Comparison of ENCODE assay signal across 9 mouse cellular contexts in the genomic region with DNA sequence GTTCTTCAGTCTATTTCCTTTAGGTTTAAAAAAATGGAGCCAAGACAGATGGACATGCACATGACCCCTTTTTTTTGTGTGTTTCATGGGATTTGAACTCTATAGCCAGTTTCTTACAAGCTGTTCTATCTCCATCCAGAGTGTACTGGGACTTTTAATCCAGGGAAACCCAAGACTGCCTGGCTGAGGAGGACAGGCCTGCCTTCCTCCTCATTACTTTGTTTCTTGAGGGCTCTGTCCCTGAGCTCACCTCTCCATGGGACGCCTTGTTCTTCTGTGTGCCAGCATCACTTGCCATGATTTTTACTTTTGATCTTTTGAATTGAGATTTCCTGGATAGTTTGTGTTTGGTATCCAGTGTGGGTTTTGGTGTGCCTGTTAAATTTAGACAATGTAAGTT. TPM values are rescaled to one million over a fixed set of nuclear protein-coding genes. Genes with fewer than 3 reads are reported as not detected.
DNase-seq lines count a peak whose midpoint lies in the region; ATAC-seq lines count a peak whose summit lies in the region.
"Had no signal": no experiment of that assay in that cellular context is flagged by ENCODE, and none has a peak within 500 bp of the region (broad histone marks: within the 10 kb centered on the region; RNA-seq: fewer than 3 reads in every experiment).

No protein-coding gene starts in this region.

- H3K27ac ChIP-seq in kidney, embryonic 15.5 days = no peak overlapping the region
- no peak overlapping the region for H3K27ac ChIP-seq in embryonic facial prominence, embryonic 11.5 days (replicated peaks; ENCODE audit: low read depth, low read length)
- H3K27ac ChIP-seq in intestine, embryonic 15.5 days = no peak overlapping the region
- H3K27ac ChIP-seq in neural tube, embryonic 12.5 days = no peak overlapping the region

- H3K9ac ChIP-seq in kidney, embryonic 15.5 days = peak overlapping the region; percentile 89
- H3K9ac ChIP-seq in embryonic facial prominence, embryonic 11.5 days (replicated peaks; ENCODE audit: low read length) = no peak overlapping the region
- peak overlapping the region; percentile 91; the same call in 1 of the 2 replicates for H3K9ac ChIP-seq in intestine, embryonic 15.5 days
- no peak overlapping the region for H3K9ac ChIP-seq in neural tube, embryonic 12.5 days

- H3K4me3 ChIP-seq in kidney, embryonic 15.5 days (replicated peaks) = peak overlapping the region; percentile 90
- H3K4me3 ChIP-seq in embryonic facial prominence, embryonic 11.5 days (ENCODE audit: low read depth, low read length) = peak overlapping the region; percentile 95
- H3K4me3 ChIP-seq in intestine, embryonic 15.5 days (replicated peaks) = peak overlapping the region; percentile 90
- H3K4me3 ChIP-seq in neural tube, embryonic 12.5 days = peak overlapping the region; percentile 93

- peaks cover 25% of the 10 kb centered on the region for H3K4me1 ChIP-seq in kidney, embryonic 15.5 days
- H3K4me1 ChIP-seq in embryonic facial prominence, embryonic 11.5 days (ENCODE audit: control insufficient read depth, insufficient read depth, low read length) = no peaks in the 10 kb centered on the region
- H3K4me1 ChIP-seq in intestine, embryonic 15.5 days (replicated peaks) = peaks cover 2% of the 10 kb centered on the region; the same call in 1 of the 2 replicates
- H3K4me1 ChIP-seq in neural tube, embryonic 12.5 days = peaks cover 18% of the 10 kb centered on the region

- no peak for DNase-seq in kidney, adult 9 months
- DNase-seq in embryonic facial prominence, embryonic 11.5 days (ENCODE audit: low spot score) = no peak
- DNase-seq in testis, postnatal 14 days (ENCODE audit: low spot score) = no peak
- DNase-seq in gastrocnemius, adult 18-20 months (ENCODE audit: low spot score) = no peak
- DNase-seq in ovary, postnatal 10 days (ENCODE audit: low spot score) = no peak
- DNase-seq: gastrocnemius, postnatal 36 days had no signal

- no peaks in the 10 kb centered on the region for H3K9me3 ChIP-seq in kidney, embryonic 15.5 days (replicated peaks)
- no peaks in the 10 kb centered on the region for H3K9me3 ChIP-seq in embryonic facial prominence, embryonic 11.5 days (replicated peaks; ENCODE audit: control insufficient read depth, low read length)
- no peaks in the 10 kb centered on the region for H3K9me3 ChIP-seq in intestine, embryonic 15.5 days
- no peaks in the 10 kb centered on the region for H3K9me3 ChIP-seq in neural tube, embryonic 12.5 days

- no peaks in the 10 kb centered on the region for H3K27me3 ChIP-seq in kidney, embryonic 15.5 days
- H3K27me3 ChIP-seq in embryonic facial prominence, embryonic 11.5 days (ENCODE audit: control insufficient read depth, insufficient read depth, low read length) = no peaks in the 10 kb centered on the region
- no peaks in the 10 kb centered on the region for H3K27me3 ChIP-seq in intestine, embryonic 15.5 days (replicated peaks)
- H3K27me3 ChIP-seq in neural tube, embryonic 12.5 days (replicated peaks) = no peaks in the 10 kb centered on the region

- WGBS in kidney, embryonic 15.5 days = 79% methylated on average over 1 of the region's 1 CpGs
- 94% methylated on average over 1 of the region's 1 CpGs for WGBS in embryonic facial prominence, embryonic 11.5 days
- WGBS in intestine, embryonic 15.5 days = 60% methylated on average over 1 of the region's 1 CpGs
- 85% methylated on average over 1 of the region's 1 CpGs for WGBS in neural tube, embryonic 12.5 days

- H3K36me3 ChIP-seq in kidney, embryonic 15.5 days = peaks cover 15% of the 10 kb centered on the region; the same call in 1 of the 2 replicates
- no peaks in the 10 kb centered on the region for H3K36me3 ChIP-seq in embryonic facial prominence, embryonic 11.5 days (replicated peaks; ENCODE audit: control insufficient read depth, insufficient read depth, low read depth, low read length)
- H3K36me3 ChIP-seq in intestine, embryonic 15.5 days = no peaks in the 10 kb centered on the region
- H3K36me3 ChIP-seq in neural tube, embryonic 12.5 days = no peaks in the 10 kb centered on the region; the same call in 1 of the 2 replicates

- ATAC-seq in kidney, embryonic 15.5 days (replicated peaks; ENCODE audit: low FRiP score) = no peak
- ATAC-seq in embryonic facial prominence, embryonic 11.5 days (replicated peaks; ENCODE audit: insufficient number of reproducible peaks, low FRiP score, low TSS enrichment, low read depth) = no peak
- no peak for ATAC-seq in intestine, embryonic 15.5 days
- ATAC-seq in neural tube, embryonic 12.5 days (ENCODE audit: low FRiP score, low read depth) = no peak

- peak overlapping the region; percentile 82 for H3K4me2 ChIP-seq in kidney, embryonic 15.5 days
- H3K4me2 ChIP-seq in embryonic facial prominence, embryonic 11.5 days (ENCODE audit: low read depth, low read length) = peak overlapping the region; percentile 62
- peak overlapping the region; percentile 73 for H3K4me2 ChIP-seq in intestine, embryonic 15.5 days (replicated peaks)
- peak overlapping the region; percentile 76 for H3K4me2 ChIP-seq in neural tube, embryonic 12.5 days (replicated peaks)

RNA-seq across cellular contexts. Expression of a gene that starts 1.6 kb away (rescaled TPM):
- polyA plus RNA-seq in kidney, embryonic 15.5 days (2015; fragmentation: Nextera tagmentation; extraction: Ambion mirVana) = 209 and 228 TPM in 2 replicates
- polyA plus RNA-seq in embryonic facial prominence, embryonic 11.5 days (2014; fragmentation: Nextera tagmentation; extraction: Ambion mirVana) = 245 and 292 TPM in 2 replicates
- polyA plus RNA-seq in intestine, embryonic 15.5 days (2015; fragmentation: Nextera tagmentation; extraction: Ambion mirVana) = 189 and 225 TPM in 2 replicates
- polyA plus RNA-seq in neural tube, embryonic 12.5 days (2016; fragmentation: Nextera tagmentation; extraction: Ambion mirVana) = 249 and 259 TPM in 2 replicates
- 10 to 100 TPM; 66.2 to 85.3 TPM for total RNA-seq in gastrocnemius, adult 18-20 months (2021)

Comparison
In these comparisons a context has a peak if more than half of its experiments do, and no peak if none do; other contexts are left out.
1. H3K9ac ChIP-seq: peak in kidney, embryonic 15.5 days (single experiment) and intestine, embryonic 15.5 days (single experiment); none in embryonic facial prominence, embryonic 11.5 days (single experiment) and neural tube, embryonic 12.5 days (single experiment).
2. Peak in every context shown above with its lines, with median percentiles within 50 percentile points of each other: H3K4me2 ChIP-seq and H3K4me3 ChIP-seq.